Mouse (Mus musculus) frontal cortex, adult 2 months (tissue): ENCODE data around the gene Pid1. TPM values are rescaled to one million over a fixed set of nuclear protein-coding genes. Genes with fewer than 3 reads are reported as not detected.
A peak's percentile ranks its signal among the peaks of the same experiment; 100 is the strongest.

ENCODE experiments used
- DNase-seq, 2 experiments: peaks; one replicate each; pipeline ENCODE4 v3.0.0; 2022; ENCODE audit warnings: low spot score in 1 of 2; ENCODE audit errors: extremely low spot score in 1 of 2
- polyA plus RNA-seq: library from polyadenylated mRNA; depleted of rRNA; stranded (reverse); fragments of >200 nt; gene quantifications from 2 replicates; pipeline ENCODE4 v1.2.3, GENCODE M21; 2012

Pid1 gene
- polyA plus RNA-seq, 1 experiment = 42.4 TPM

DNA sequence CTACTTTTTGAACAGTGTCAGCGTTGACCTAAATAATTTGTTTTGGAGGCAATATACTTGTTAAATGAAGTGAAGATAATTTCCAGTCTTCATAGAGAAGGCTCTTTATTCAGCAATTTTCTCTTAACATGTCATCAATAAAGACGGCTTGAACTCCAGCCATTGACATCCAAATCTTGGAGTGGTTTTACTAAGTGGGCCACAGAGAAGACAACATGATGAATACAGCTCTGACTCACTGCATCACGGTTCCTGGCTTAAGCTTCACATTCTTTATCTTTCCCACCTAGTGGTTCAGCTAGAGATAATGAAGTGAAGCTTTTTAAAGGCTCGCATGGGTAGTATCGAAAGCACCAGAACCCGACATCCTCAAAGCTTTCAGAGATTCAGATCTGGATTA is 276.7 kb downstream of the Pid1 start:
- DNase-seq = peak in 1 of 2 experiments; percentile 14

DNA sequence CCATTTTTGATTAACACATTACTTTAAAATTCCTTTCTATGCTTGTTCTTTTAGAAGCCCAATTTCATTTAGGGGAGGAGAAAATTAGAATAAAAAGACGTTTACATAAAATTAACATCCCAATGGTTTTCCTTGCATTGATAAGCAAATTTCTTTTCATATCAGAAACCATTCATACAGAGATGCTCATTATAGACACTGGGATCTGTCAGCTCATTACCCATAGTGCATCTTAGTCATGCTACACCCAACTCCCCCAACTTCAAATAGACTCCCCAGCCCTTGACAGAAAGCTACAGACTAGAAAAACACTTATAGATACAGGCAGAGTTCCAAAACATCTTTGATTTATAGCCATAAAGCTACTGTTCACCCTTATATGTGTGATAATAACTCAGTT is 277.5 kb downstream of the Pid1 start:
- DNase-seq = no peak

GRCm38 (mm10) chr1:84085361-84085760 is 278.6 kb downstream of the Pid1 start:
- DNase-seq = no peak

DNA sequence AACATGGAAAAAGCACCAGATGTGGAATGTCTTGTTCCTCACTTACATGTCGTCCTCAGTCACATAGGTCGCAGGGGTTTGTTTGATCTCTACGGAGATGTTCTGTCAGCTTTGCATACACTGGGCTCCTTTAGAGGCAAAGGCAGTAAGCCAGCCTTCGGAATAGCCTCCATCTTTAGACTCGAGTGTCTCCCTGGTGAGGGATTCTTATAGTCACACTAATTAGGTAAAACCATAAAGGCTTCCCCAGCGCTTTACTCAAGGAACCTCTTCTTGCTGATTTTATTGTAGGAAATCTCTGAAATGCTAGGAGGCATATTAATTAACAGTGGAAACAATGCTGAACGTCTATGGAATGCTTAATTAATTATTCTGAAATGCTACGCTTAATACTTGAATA is 284.4 kb downstream of the Pid1 start:
- no peak for DNase-seq

DNA sequence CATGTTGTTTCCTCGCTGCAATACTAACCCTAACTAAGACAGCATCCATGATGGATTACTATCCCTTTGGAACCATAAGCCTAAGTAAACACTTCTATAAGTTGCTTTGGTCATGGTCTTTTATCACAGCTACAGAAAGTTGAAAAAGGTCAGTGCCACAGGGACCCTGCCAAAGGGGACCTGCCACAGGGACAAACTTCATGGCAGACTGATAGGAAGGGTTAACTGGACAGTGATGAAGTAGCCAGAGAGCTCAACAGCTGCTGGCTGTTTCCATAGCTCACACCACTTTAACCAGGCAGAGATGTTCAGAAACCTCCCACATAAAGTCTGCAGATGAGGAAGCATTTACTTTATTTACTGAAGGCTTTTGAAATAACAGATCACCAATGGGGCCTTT is 287.0 kb downstream of the Pid1 start:
- DNase-seq = no peak

- DNase-seq = no peak
Observed at GRCm38 (mm10) chr1:84056884-84057630, 306.9 kb downstream of the Pid1 start.

DNA sequence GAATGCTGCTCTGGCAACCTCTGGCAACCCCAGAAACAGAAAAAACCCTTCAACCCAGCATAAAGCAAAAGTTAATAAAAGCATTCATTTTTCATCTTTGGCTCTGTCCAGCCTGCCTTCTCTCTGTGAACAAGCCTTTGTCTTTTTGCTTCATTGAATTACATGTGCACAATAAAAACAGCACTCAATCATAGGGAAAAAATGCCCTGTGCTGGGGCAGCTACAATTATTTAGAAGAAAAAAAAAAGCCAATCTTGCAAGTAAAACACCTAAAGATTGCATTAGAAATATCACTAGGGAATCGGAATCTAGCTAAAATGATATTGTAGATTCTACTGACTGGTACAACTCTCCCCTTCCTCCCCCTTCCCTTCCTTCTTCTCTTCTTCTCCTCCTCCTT is 307.7 kb downstream of the Pid1 start:
- DNase-seq = no peak

DNA sequence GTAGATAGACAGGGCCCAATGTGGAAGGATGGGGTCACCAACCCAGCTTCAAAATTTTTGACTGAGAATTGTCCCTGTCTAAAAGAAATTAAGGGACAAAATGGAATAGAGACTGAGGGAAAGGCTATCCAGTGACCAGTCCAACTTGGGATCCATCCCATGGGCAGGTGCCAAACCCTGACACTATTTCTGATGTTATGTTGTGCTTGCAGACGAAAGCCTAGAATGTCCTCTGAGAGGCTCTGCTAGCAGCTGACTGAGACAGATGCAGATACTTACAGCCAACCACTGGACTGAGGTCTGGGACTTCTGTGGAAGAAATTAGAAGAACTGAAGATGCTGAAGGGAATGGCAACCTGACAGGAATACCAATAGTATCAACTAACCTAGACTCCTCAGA is 338.2 kb downstream of the Pid1 start:
- DNase-seq = no peak

- no peak for DNase-seq
Observed at GRCm38 (mm10) chr1:84012871-84013375, 351.1 kb downstream of the Pid1 start.

- DNase-seq = no peak
Observed at GRCm38 (mm10) chr1:84002630-84003029, 361.4 kb downstream of the Pid1 start.
